Mouse (Mus musculus): Measurements from ENCODE around the gene Rexo1. TPM values are rescaled to one million over a fixed set of nuclear protein-coding genes. Genes with fewer than 3 reads are reported as not detected.
A peak's percentile ranks its signal among the peaks of the same experiment; 100 is the strongest.
"Not testable (repeated sequence)": the region's sequence is repeated elsewhere in the genome, so short reads cannot be mapped to it uniquely, and the experiment has no call there.

Gene Rexo1
- polyA plus RNA-seq (2015; fragmentation: Nextera tagmentation; extraction: Ambion mirVana) = 21.5 and 21.9 TPM in 2 replicates

DNA sequence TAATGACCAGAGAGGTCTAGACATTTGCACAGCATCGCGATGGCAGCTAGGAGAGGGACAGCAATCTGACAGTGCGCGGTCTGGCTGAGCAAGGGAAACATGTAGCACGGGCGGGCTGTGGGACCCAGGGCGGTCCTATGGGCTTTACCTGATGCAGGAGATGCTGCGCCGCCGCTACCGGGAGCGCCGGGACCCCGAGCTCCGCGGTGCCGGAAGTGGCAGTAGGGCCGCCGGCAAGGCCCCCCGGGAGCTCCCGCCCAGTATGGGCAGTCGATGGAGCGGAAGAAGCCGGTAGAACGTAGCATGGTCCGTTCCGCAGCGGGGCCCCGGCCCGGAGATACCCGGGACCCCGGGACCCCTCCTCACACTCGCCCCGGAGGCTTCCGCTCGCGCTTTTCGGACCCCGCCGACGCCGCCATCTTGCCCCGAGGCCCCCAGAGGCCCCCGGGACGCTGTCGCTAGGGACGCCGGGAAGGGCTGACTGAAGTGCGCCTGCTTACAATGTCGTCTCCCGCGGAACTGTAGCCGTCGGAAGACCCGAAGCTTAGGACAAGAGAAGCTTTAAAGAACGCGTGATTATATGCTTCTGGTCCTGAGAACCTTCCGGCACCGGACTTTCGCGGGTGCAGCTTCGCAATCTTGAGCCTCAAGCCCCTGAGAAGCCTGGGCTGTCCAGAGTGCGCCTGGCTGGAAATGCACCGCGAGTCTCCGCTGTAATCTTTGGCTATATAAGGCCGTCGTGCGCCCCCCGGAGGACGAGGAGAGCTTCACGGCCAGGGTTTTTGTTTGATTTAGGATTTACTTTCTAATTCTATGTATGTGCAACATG lies at the start of gene Rexo1:
Gene Rexo1, minus strand, starts transcription at position 445 of the 829 bp plus-strand sequence.
- Histone ChIP-seq H3K4me1 (ENCODE audit: control insufficient read depth, insufficient read depth, low read length) (peaks cover 30% of the 10 kb centered on the region), H3K4me3 (ENCODE audit: low read length) (peak within 1 kb of the TSS; percentile 99)
- under 1% methylated on average over 72 of the region's 72 CpGs for WGBS

GRCm38 (mm10) chr10:80611024-80611423 lies 49.7 kb upstream of the Rexo1 start:
- 64% methylated on average over 4 of the region's 4 CpGs for WGBS
- ATAC-seq = no peak
- H3K27me3 ChIP-seq (replicated peaks; ENCODE audit: control insufficient read depth, insufficient read depth, low read length) = no peaks in the 10 kb centered on the region
- no peak overlapping the region for H3K27ac ChIP-seq (ENCODE audit: low read length)
- peaks cover 5% of the 10 kb centered on the region for H3K4me1 ChIP-seq (ENCODE audit: control insufficient read depth, insufficient read depth, low read length)
- no peak overlapping the region for H3K9ac ChIP-seq (ENCODE audit: low read depth, low read length)
- no peak overlapping the region for H3K4me3 ChIP-seq (ENCODE audit: low read length)
- H3K9me3 ChIP-seq (ENCODE audit: control insufficient read depth, low read length) = no peaks in the 10 kb centered on the region
- no peak overlapping the region for H3K4me2 ChIP-seq (ENCODE audit: low read depth, low read length)
- peaks cover 42% of the 10 kb centered on the region for H3K36me3 ChIP-seq (ENCODE audit: control insufficient read depth, insufficient read depth, low read length)

More for the DNA sequence above, at the start of gene Rexo1:
- peak; percentile 86 for ATAC-seq
- H3K27me3 ChIP-seq (replicated peaks; ENCODE audit: control insufficient read depth, insufficient read depth, low read length) = no peaks in the 10 kb centered on the region
- H3K9me3 ChIP-seq (ENCODE audit: control insufficient read depth, low read length) = no peaks in the 10 kb centered on the region
- H3K4me2 ChIP-seq (ENCODE audit: low read depth, low read length) = peak within 1 kb of the TSS; percentile 66
- peak within 1 kb of the TSS; percentile 92 for H3K27ac ChIP-seq (ENCODE audit: low read length)
- H3K9ac ChIP-seq (ENCODE audit: low read depth, low read length) = peak within 1 kb of the TSS; percentile 99
- H3K36me3 ChIP-seq (ENCODE audit: control insufficient read depth, insufficient read depth, low read length) = no peaks in the 10 kb centered on the region

DNA sequence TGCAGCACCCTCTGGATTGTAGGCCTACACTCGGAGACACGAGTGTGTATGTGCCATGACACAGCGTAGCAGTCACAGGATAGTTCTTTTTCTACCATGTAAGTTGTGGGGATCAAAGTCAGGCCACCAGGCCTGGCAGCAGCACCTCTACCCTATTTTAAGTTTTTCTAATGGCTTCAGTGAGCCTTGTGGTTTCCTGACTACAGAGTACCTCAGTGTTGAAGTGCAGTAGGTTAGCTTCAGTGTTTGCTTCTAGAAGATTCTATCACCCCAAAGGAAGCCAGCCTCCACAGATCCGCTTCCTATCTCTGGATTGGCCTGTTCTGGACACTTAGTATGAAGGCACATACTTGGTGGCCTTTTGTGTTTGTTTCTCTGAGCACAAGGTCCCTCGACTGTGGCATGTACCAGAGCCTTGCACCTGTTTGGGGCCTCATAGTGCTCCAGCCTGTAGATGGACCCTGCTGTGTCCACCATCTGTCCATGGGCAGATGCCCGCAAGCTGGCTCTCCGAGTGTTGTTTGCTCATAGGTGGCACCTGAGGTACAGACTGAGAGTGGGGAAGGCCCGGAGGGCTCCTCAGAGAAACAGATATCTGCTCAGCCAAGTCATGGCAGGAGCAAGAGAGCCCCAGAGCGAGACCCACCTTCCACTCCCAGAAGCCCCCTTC lies 48.9 kb upstream of the Rexo1 start:
- no peak for ATAC-seq

GRCm38 (mm10) chr10:80609269-80609924 lies 48.0 kb upstream of the Rexo1 start:
- Histone ChIP-seq H3K9me3 (ENCODE audit: control insufficient read depth, low read length) (no peaks in the 10 kb centered on the region), H3K36me3 (ENCODE audit: control insufficient read depth, insufficient read depth, low read length) (peaks cover 33% of the 10 kb centered on the region), H3K4me1 (ENCODE audit: control insufficient read depth, insufficient read depth, low read length) (peaks cover 10% of the 10 kb centered on the region), H3K4me2 (ENCODE audit: low read depth, low read length) (no peak overlapping the region), H3K4me3 (ENCODE audit: low read length) (no peak overlapping the region), H3K9ac (ENCODE audit: low read depth, low read length) (no peak overlapping the region), H3K27me3 (replicated peaks; ENCODE audit: control insufficient read depth, insufficient read depth, low read length) (no peaks in the 10 kb centered on the region), H3K27ac (ENCODE audit: low read length) (no peak overlapping the region)
- WGBS = 88% methylated on average over 10 of the region's 10 CpGs
- ATAC-seq = no peak

More for the DNA sequence above, 48.9 kb upstream of the Rexo1 start:
- Histone ChIP-seq H3K9ac (ENCODE audit: low read depth, low read length) (no peak overlapping the region), H3K4me1 (ENCODE audit: control insufficient read depth, insufficient read depth, low read length) (peaks cover 8% of the 10 kb centered on the region), H3K36me3 (ENCODE audit: control insufficient read depth, insufficient read depth, low read length) (peaks cover 37% of the 10 kb centered on the region), H3K4me2 (ENCODE audit: low read depth, low read length) (no peak overlapping the region), H3K9me3 (ENCODE audit: control insufficient read depth, low read length) (no peaks in the 10 kb centered on the region), H3K27me3 (replicated peaks; ENCODE audit: control insufficient read depth, insufficient read depth, low read length) (no peaks in the 10 kb centered on the region), H3K27ac (ENCODE audit: low read length) (no peak overlapping the region), H3K4me3 (ENCODE audit: low read length) (no peak overlapping the region)
- WGBS = 93% methylated on average over 9 of the region's 9 CpGs

DNA sequence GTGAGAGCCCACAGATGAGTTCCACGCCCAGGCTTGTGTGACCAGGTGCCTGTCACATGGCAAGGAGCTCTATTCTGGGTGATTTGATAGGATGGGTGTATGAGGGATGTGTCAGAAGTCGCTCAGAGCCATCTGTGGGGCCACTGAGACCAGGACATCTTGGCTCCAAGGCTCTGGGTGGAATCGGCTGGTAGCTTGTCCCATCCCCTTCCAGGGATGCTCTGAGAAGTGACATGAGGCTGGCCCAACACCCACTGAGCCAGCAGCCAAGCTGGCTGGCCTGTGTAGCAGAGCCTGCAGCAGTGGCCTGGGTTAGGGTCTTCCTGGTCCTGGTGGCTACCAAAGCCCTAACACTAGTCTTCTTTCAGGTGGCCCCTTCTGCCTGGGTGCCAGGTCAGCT lies 47.1 kb upstream of the Rexo1 start:
- no peak for ATAC-seq
- Histone ChIP-seq H3K27ac (ENCODE audit: low read length) (no peak overlapping the region), H3K9ac (ENCODE audit: low read depth, low read length) (no peak overlapping the region), H3K4me2 (ENCODE audit: low read depth, low read length) (no peak overlapping the region), H3K4me3 (ENCODE audit: low read length) (no peak overlapping the region), H3K27me3 (replicated peaks; ENCODE audit: control insufficient read depth, insufficient read depth, low read length) (no peaks in the 10 kb centered on the region), H3K9me3 (ENCODE audit: control insufficient read depth, low read length) (no peaks in the 10 kb centered on the region), H3K36me3 (ENCODE audit: control insufficient read depth, insufficient read depth, low read length) (peaks cover 30% of the 10 kb centered on the region), H3K4me1 (ENCODE audit: control insufficient read depth, insufficient read depth, low read length) (peaks cover 20% of the 10 kb centered on the region)
- WGBS = 93% methylated on average over 3 of the region's 3 CpGs

GRCm38 (mm10) chr10:80606737-80607350 lies 45.5 kb upstream of the Rexo1 start:
- peak overlapping the region; percentile 45 for H3K27ac ChIP-seq (ENCODE audit: low read length)
- peaks cover 26% of the 10 kb centered on the region for H3K36me3 ChIP-seq (ENCODE audit: control insufficient read depth, insufficient read depth, low read length)
- WGBS = 94% methylated on average over 34 of the region's 34 CpGs
- H3K4me3 ChIP-seq (ENCODE audit: low read length) = 0 out of 2 replicates have a peak overlapping the region, but pooled peaks have one; percentile 16
- H3K9ac ChIP-seq (ENCODE audit: low read depth, low read length) = 0 out of 2 replicates have a peak overlapping the region, but pooled peaks have one; percentile 10
- no peak for ATAC-seq
- H3K27me3 ChIP-seq (replicated peaks; ENCODE audit: control insufficient read depth, insufficient read depth, low read length) = no peaks in the 10 kb centered on the region
- H3K9me3 ChIP-seq (ENCODE audit: control insufficient read depth, low read length) = no peaks in the 10 kb centered on the region
- H3K4me2 ChIP-seq (ENCODE audit: low read depth, low read length) = 0 out of 2 replicates have a peak overlapping the region, but pooled peaks have one; percentile 6
- peaks cover 24% of the 10 kb centered on the region for H3K4me1 ChIP-seq (ENCODE audit: control insufficient read depth, insufficient read depth, low read length)

GRCm38 (mm10) chr10:80606306-80606705 lies 44.9 kb upstream of the Rexo1 start:
- peaks cover 24% of the 10 kb centered on the region for H3K4me1 ChIP-seq (ENCODE audit: control insufficient read depth, insufficient read depth, low read length)
- WGBS = 80% methylated on average over 23 of the region's 23 CpGs
- H3K27me3 ChIP-seq (replicated peaks; ENCODE audit: control insufficient read depth, insufficient read depth, low read length) = no peaks in the 10 kb centered on the region
- 0 out of 2 replicates have a peak overlapping the region, but pooled peaks have one; percentile 16 for H3K4me3 ChIP-seq (ENCODE audit: low read length)
- peak; percentile 49 for ATAC-seq
- H3K36me3 ChIP-seq (ENCODE audit: control insufficient read depth, insufficient read depth, low read length) = peaks cover 26% of the 10 kb centered on the region
- peak overlapping the region; percentile 10; the same call in 1 of the 2 replicates for H3K9ac ChIP-seq (ENCODE audit: low read depth, low read length)
- H3K9me3 ChIP-seq (ENCODE audit: control insufficient read depth, low read length) = no peaks in the 10 kb centered on the region
- H3K27ac ChIP-seq (ENCODE audit: low read length) = peak overlapping the region; percentile 66
- H3K4me2 ChIP-seq (ENCODE audit: low read depth, low read length) = peak overlapping the region; percentile 32; the same call in 1 of the 2 replicates

GRCm38 (mm10) chr10:80605721-80606120 lies 44.4 kb upstream of the Rexo1 start, which contains the start of gene Gm49322:
Gm49322 (plus strand) TSS chr10:80606021.
- Histone ChIP-seq H3K27ac (ENCODE audit: low read length) (peak within 1 kb of the TSS; percentile 66), H3K36me3 (ENCODE audit: control insufficient read depth, insufficient read depth, low read length) (peaks cover 26% of the 10 kb centered on the region), H3K4me1 (ENCODE audit: control insufficient read depth, insufficient read depth, low read length) (peaks cover 24% of the 10 kb centered on the region), H3K4me3 (ENCODE audit: low read length) (0 out of 2 replicates have a peak within 1 kb of the TSS, but pooled peaks have one; percentile 16), H3K4me2 (ENCODE audit: low read depth, low read length) (peak within 1 kb of the TSS; percentile 32; the same call in 1 of the 2 replicates), H3K9ac (ENCODE audit: low read depth, low read length) (peak within 1 kb of the TSS; percentile 10; the same call in 1 of the 2 replicates)
- not testable (repeated sequence) for H3K9me3 ChIP-seq (ENCODE audit: control insufficient read depth, low read length); H3K27me3 ChIP-seq (replicated peaks; ENCODE audit: control insufficient read depth, insufficient read depth, low read length); ATAC-seq
- 86% methylated on average over 4 of the region's 4 CpGs for WGBS

Measured in intestine, embryonic 16.5 days (tissue).